Mouse (Mus musculus): ENCODE results near the gene Leng1.

- TF ChIP-seq CTCF (conservative IDR thresholded peaks at IDR 0.05; ENCODE audit: low read length) = no peak
- no peak for TF ChIP-seq NANOG (IDR thresholded peaks at IDR 0.05; ENCODE audit: borderline replicate concordance, low read length)
- no peak for TF ChIP-seq POU5F1 (IDR thresholded peaks at IDR 0.05; ENCODE audit: borderline replicate concordance, low read length)
Observed at GRCm38 (mm10) chr7:3645488-3646025, 20.1 kb downstream of the Leng1 start.

All from E14TG2a.4 (cell line).